Mouse (Mus musculus): ENCODE measurements around the gene Tubd1. TPM values are rescaled to one million over a fixed set of nuclear protein-coding genes. Genes with fewer than 3 reads are reported as not detected.

The Tubd1 gene
- total RNA-seq, 2 experiments from 2014 or later: 20.5 to 20.8 TPM

- ATAC-seq (replicated peaks; ENCODE audit: low FRiP score, low TSS enrichment, poor library complexity, severe bottlenecking): 0 out of 2 replicates have a peak, but pooled peaks have one; percentile 16
Measured at GRCm38 (mm10) chr11:86581943-86582542, 37.3 kb downstream of the Tubd1 start.

DNA sequence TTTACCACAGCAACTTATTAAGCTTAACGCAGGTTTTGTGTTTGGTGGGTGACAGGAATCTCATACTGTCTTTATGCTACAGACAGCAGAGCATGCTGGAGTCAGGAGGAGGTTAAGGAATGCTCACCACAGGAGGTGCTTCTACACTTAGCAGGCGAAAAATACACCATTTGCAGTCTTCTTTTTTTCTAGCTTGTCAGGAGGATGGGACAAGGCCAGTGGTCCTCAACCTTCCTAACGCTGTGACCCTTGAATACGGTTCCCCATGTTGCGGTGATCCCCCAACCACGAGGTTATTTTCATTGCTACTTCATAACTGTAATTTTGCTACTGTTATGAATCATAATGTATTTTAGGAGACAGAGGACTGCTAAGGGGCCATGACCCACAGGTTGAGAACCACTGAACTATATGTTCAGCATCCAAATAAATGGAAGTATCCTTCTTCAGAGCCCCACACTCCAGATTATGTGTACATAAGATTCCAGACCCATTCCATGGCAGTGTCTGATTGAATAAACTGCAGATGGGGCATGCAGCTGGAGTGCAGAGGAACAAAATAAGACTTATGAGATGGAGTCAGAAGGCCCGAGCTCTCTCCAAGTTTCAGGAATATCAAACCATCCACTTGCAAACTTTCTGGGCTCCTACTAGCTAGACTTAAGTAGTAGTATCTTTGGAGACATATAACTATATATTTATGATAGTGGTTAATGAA lies 37.9 kb downstream of the Tubd1 start:
- no peak for ATAC-seq (replicated peaks; ENCODE audit: low FRiP score, low TSS enrichment, poor library complexity, severe bottlenecking)

DNA sequence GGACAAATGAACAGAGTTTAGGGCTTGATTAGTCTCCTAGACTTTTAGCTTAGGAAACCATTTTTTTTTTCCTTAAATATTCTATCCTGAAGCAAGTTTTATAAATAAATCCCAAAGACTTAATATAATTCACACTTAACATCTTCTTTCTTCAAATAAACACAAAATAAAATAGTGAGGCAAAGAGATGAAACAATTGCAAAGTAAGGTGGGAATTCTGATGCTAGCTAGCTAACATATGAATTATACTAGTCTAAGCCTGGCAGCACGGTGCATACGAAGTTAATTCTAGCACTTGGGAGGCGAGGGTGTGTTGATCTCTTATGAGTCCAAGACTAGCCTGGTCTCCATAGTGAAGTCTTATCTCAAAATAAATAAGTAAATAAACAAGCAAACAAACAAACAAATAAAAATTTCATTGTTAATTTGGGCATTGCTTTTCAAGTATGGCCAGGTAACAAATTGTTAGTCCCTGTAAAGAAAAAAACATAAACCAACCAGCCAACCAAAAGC lies 38.6 kb downstream of the Tubd1 start:
- ATAC-seq (replicated peaks; ENCODE audit: low FRiP score, low TSS enrichment, poor library complexity, severe bottlenecking): no peak

- no peak for ATAC-seq (replicated peaks; ENCODE audit: low FRiP score, low TSS enrichment, poor library complexity, severe bottlenecking)
Measured at GRCm38 (mm10) chr11:86583990-86584897, 39.5 kb downstream of the Tubd1 start.

DNA sequence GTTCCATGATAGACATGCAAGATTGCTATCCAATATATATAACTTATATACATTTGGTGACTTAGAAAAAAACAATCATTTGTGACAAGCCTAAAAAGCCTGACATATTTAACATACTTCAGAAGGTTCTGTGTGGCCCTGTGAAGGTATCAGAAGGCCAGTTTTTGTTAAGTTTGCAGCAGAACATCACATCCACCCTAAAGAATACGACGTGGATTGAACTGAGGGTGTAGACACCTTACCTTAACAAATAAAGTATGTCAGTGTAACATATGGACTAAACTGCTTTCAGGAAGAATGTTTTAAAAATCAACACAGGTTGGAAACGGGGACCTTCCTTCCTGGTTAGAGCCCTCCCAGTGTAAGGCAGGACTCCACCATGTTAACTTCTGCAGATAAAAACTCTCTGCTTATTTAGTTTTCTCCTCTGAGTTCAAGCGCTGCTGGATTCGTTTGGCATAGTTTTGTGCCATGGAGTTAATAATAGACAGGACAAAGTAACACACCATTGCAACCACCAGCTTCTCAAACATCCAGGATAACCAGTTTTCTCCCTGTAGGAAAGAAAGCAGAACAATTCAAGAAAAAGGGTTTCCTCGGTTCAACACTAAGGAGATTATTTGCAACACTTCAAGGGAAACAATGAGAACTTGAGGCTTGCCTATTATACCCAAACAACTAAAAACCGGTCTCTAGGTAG lies 40.3 kb downstream of the Tubd1 start:
- no peak for ATAC-seq (replicated peaks; ENCODE audit: low FRiP score, low TSS enrichment, poor library complexity, severe bottlenecking)

DNA sequence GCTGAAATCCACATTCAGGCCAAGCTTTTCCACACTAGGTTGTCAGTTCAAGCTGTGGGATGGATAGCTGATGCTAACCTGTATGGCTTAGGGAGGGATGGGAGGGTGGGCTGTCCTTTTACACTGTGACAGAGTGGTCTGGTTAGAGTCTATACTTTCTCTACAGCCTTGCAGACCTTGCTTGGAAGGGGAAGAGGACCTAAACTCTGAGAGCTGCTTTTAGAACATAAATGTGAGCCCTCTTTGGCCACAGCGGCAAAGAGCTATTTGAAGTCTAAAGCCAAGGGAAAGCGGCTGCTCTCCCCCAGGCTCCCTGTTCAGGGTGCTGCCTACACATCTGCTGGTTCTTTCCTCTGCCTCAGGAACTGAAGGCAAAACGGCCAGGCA lies 40.8 kb downstream of the Tubd1 start:
- no peak for ATAC-seq (replicated peaks; ENCODE audit: low FRiP score, low TSS enrichment, poor library complexity, severe bottlenecking)

DNA sequence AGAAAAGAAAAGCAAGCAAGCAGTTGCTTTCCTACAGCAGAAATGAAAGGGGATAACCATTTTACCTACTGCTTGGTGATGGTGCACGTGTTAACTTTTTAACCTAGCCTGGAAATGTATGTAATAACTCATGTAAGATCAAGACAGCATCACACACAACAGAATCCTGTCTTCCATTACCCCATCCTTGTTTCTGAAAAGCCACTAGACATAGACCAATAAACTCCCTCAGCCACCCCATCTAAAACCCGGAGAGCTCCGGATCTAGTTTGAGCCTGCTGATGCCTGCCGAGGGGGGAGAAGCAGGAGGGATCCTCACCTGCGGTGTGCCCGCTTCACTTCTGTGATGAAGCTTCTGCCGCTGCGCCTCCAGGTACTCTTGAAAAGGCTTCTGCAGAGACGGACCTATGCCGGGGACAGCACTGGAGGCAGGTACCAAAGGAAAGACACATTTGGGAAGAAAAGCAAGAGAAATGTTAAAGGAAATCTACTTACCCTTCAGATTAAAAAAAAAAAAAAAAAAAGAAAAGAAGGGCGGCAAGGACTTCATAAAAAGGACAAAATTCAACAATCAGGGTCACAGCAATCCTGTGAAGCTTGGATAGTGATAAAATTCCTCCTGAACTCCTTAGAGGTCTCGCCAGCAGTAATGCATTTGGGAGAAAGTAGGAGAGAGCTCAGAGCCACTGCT lies 41.5 kb downstream of the Tubd1 start:
- ATAC-seq (replicated peaks; ENCODE audit: low FRiP score, low TSS enrichment, poor library complexity, severe bottlenecking): no peak

DNA sequence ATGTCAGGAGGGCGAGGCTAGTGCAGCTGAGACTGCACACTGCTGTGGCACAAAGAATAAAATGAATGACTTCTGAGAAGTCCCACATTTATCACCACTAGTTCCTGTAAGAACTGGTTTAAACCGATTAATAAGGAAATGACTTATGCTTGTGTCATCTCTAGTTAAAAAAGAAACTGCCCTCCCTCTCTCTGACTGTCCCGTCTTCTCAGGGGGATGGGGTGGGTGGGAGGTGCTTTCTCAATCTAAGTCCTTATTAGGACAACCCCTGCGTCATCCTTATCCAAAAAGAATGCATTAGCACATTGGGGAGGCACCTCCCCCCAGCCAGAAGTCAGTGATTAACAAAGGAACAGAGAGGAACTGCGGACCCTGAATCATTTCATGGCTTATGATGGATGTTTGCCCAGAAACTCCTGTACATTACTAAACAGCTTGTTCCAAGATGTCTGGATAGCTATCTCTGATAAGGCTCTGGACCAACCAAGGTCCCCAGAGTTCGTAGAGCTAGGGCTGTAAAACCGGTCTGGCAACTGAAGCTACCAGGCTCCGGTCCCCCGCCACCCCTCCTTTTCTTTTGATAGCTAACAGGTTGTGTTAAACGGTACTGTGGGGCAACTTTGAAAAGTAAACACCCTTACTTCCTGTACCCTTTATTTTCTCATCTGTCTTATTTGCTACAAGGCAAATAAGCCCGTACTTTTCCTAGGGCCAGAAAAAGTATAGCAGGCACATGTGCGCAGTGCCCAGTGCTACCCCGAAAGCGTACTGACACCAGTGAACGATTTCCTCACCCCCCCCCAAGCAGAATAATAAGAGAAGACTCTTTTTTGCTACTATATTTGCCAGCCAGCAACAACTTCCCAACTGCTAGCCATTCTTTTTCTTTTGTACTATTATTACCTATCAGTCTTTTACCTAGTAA lies 42.3 kb downstream of the Tubd1 start:
- ATAC-seq (replicated peaks; ENCODE audit: low FRiP score, low TSS enrichment, poor library complexity, severe bottlenecking): peak; percentile 76

- ATAC-seq (replicated peaks; ENCODE audit: low FRiP score, low TSS enrichment, poor library complexity, severe bottlenecking): no peak
Measured at GRCm38 (mm10) chr11:86587830-86588229, 43.0 kb downstream of the Tubd1 start.

DNA sequence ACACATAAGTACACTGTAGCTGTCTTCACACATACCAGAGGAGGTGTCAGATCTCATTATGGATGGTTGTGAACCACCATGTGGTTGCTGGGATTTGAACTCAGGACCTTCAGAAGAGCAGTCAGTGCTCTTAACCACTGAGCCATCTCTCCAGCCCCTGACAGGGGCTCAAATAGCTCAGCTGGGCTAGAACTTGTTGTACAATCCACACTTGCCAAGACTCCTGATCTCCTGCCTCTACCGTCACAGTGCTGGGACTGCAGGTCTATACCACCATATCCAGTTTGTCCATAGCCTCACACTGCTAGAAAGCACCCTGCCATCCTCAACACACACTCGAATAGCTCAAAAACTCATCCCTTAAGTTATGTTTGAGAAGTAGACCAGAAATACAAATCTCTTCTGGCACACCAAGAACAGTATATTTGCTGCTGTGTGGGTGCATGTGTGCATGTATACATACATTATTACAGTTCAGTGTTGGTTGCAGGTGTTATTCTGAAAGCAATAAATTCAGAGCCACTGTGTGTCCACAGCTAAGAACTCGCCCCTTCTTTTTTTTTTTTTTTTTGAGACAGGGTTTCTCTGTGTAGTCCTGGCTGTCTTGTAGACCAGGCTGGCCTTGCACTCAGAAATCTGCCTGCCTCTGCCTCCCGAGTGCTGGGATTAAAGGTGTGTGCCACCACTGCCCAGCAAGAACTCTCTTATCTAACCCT lies 44.0 kb downstream of the Tubd1 start:
- no peak for ATAC-seq (replicated peaks; ENCODE audit: low FRiP score, low TSS enrichment, poor library complexity, severe bottlenecking)

- ATAC-seq (replicated peaks; ENCODE audit: low FRiP score, low TSS enrichment, poor library complexity, severe bottlenecking): no peak
Measured at GRCm38 (mm10) chr11:86590066-86590465, 45.3 kb downstream of the Tubd1 start.

DNA sequence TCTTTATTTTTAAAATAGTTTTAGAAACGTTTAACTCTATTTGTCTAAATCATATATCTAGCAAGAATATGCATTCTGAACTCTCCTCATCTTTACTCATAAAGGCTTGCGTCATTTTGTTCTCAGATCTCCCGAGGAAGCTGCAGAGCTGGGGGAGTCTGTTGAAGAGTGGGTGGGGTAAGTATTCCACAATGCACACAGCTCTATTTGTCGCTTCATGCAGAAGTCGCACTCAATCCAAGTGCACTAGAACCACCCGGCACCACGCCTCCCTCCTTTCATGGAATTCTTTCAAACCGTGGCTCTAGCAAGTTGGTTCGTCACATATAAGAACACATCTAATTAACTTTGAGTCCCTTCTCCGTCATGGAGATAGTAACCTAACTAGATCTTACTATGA lies 45.8 kb downstream of the Tubd1 start:
- no peak for ATAC-seq (replicated peaks; ENCODE audit: low FRiP score, low TSS enrichment, poor library complexity, severe bottlenecking)

GRCm38 (mm10) chr11:86591301-86591845 lies 46.6 kb downstream of the Tubd1 start:
- no peak for ATAC-seq (replicated peaks; ENCODE audit: low FRiP score, low TSS enrichment, poor library complexity, severe bottlenecking)

GRCm38 (mm10) chr11:86591931-86592616 lies 47.3 kb downstream of the Tubd1 start:
- ATAC-seq (replicated peaks; ENCODE audit: low FRiP score, low TSS enrichment, poor library complexity, severe bottlenecking): no peak

DNA sequence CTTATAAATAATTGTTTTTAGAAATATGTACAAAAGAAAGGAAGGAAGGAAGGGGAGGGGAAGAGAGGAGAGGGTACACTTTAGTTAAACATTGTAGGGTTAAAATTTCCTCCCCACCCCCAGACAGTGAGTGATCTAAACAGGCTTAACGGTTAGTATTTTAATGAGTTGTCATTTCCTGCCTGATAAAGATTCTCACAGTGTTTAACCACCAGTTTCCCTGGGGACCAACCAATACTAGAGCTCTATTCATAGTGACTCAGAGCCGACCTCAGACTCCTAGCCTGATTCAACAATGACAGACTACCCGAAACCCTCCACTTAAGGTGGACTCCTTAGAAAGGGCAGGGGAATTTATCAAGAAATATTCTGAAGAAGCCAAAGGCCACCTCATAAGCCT lies 48.2 kb downstream of the Tubd1 start:
- ATAC-seq (replicated peaks; ENCODE audit: low FRiP score, low TSS enrichment, poor library complexity, severe bottlenecking): peak; percentile 93

DNA sequence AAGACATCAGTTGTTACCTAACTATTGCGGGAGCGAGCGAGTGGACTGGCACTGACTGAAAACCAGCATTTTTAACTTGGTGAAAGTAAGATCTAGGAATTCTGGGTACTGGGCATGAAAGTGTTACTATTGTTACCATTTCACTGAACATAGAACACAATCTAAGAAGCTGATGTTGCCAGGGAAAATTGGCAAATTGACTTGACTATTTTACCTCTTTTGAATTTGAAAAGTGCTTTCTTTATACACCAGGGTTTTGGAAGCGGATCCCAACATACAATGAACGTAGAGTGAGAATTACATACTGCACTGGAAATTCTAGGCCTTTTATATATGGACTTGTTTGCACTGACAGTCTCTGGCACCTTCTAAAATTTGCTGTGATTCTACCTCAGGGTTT lies 48.7 kb downstream of the Tubd1 start:
- ATAC-seq (replicated peaks; ENCODE audit: low FRiP score, low TSS enrichment, poor library complexity, severe bottlenecking): no peak
